In the genomic region with DNA sequence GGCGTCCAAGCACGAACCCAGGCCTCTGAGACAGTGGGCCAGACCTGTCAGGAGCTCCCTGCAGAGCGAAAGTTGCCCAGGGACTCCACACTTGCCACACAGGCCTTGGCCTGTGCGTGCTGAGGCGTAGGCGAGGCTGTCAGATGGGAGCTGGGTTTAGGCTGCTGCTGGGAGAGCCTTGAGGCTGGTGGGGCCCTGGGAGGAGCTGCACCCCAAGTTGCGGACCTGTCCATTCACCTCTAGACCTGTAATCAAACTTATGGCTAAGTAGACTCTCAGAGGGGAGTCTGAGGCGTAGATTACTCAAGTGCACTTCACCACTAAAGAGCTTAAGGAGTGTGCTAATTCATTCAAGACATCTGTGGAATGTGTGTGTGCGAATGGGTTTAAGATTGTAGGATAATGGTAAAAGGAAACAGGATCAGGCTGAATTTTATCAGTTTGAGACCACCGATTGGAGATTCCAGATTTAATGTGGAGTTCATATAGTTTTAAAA, we compare ENCODE assay signal across 8 mouse cellular contexts. TPM values are rescaled to one million over a fixed set of nuclear protein-coding genes. Genes with fewer than 3 reads are reported as not detected.
A peak's percentile ranks its signal among the peaks of the same experiment; 100 is the strongest.
DNase-seq lines count a peak whose midpoint lies in the region; ATAC-seq and TF ChIP-seq lines count a peak whose summit lies in the region.

No protein-coding gene starts in this region.

- ATAC-seq in forebrain, embryonic 15.5 days (replicated peaks) = no peak
- no peak for ATAC-seq in liver, embryonic 16.5 days (ENCODE audit: low read depth)

- intact Hi-C loops in left cerebral cortex, postnatal 14 days (cut with DNase I) = no loop called here

- no peaks in the 10 kb centered on the region for H3K79me3 ChIP-seq in C2C12 (ENCODE audit: low read depth)

- peaks cover 11% of the 10 kb centered on the region for H3K4me1 ChIP-seq in forebrain, embryonic 15.5 days
- H3K4me1 ChIP-seq in liver, embryonic 16.5 days (ENCODE audit: control insufficient read depth, low read depth, low read length) = peaks cover 7% of the 10 kb centered on the region; the same call in 1 of the 2 replicates

- peak overlapping the region; percentile 45 for H3K4me3 ChIP-seq in C2C12 (ENCODE audit: insufficient read depth, poor library complexity, severe bottlenecking)
- H3K4me3 ChIP-seq in forebrain, embryonic 15.5 days = peak overlapping the region; percentile 69
- H3K4me3 ChIP-seq in liver, embryonic 16.5 days (ENCODE audit: low read depth, low read length) = peak overlapping the region; percentile 74

- H3K9ac ChIP-seq in forebrain, embryonic 15.5 days (replicated peaks) = peak overlapping the region; percentile 75
- H3K9ac ChIP-seq in liver, embryonic 16.5 days (ENCODE audit: low read depth, low read length) = peak overlapping the region; percentile 72

- H3K4me2 ChIP-seq in forebrain, embryonic 15.5 days (replicated peaks) = peak overlapping the region; percentile 62
- peak overlapping the region; percentile 95 for H3K4me2 ChIP-seq in liver, embryonic 16.5 days (ENCODE audit: low read depth, low read length)

- H3K27me3 ChIP-seq in C2C12 (ENCODE audit: control insufficient read depth, insufficient read depth, insufficient read length) = no peaks in the 10 kb centered on the region
- no peaks in the 10 kb centered on the region for H3K27me3 ChIP-seq in forebrain, embryonic 15.5 days
- H3K27me3 ChIP-seq in liver, embryonic 16.5 days (ENCODE audit: control insufficient read depth, insufficient read depth, low read depth, low read length) = no peaks in the 10 kb centered on the region

- DNase-seq in embryo, embryonic 10 days (ENCODE audit: low spot score) = peak; percentile 12
- DNase-seq in embryo, embryonic 9.5 days (ENCODE audit: extremely low spot score) = no peak
- DNase-seq in left cerebral cortex, postnatal 14 days (ENCODE audit: low spot score in 2 of 2) = no peak
- DNase-seq in urinary bladder, postnatal 14 days (ENCODE audit: low spot score) = no peak
- DNase-seq in left cerebral cortex, adult 11 months (ENCODE audit: low spot score) = no peak

- no peaks in the 10 kb centered on the region for H3K9me3 ChIP-seq in forebrain, embryonic 15.5 days
- no peaks in the 10 kb centered on the region for H3K9me3 ChIP-seq in liver, embryonic 16.5 days (replicated peaks; ENCODE audit: control insufficient read depth, low read length)

- no peaks in the 10 kb centered on the region for H3K36me3 ChIP-seq in C2C12 (ENCODE audit: control insufficient read depth, insufficient read depth)
- H3K36me3 ChIP-seq in forebrain, embryonic 15.5 days = no peaks in the 10 kb centered on the region; the same call in 1 of the 2 replicates
- H3K36me3 ChIP-seq in liver, embryonic 16.5 days (ENCODE audit: control insufficient read depth, insufficient read depth) = no peaks in the 10 kb centered on the region

- peak overlapping the region; percentile 94 for H3ac ChIP-seq in C2C12 (ENCODE audit: control insufficient read depth, insufficient read length, low read depth)

- no peak for TF ChIP-seq CTCF in C2C12 (IDR thresholded peaks at IDR 0.05; ENCODE audit: control insufficient read depth, insufficient read depth, insufficient read length)

- H3K79me2 ChIP-seq in C2C12 (ENCODE audit: control insufficient read depth, insufficient read depth) = no peaks in the 10 kb centered on the region

- 13% methylated on average over 10 of the region's 10 CpGs for WGBS in forebrain, embryonic 15.5 days
- WGBS in liver, embryonic 16.5 days (ENCODE audit: insufficient replicate concordance) = 13% methylated on average over 10 of the region's 10 CpGs

- peak overlapping the region; percentile 93 for H3K27ac ChIP-seq in forebrain, embryonic 15.5 days (replicated peaks)
- H3K27ac ChIP-seq in liver, embryonic 16.5 days (ENCODE audit: low read length) = peak overlapping the region; percentile 84

TF ChIP-seq in C2C12, 6 proteins besides CTCF, POLR2A, EP300 and RAD21:
- TF ChIP-seq CEBPB (IDR thresholded peaks at IDR 0.05; ENCODE audit: low read depth) (no peak), MYOG (IDR thresholded peaks at IDR 0.05; ENCODE audit: control insufficient read depth, extremely low read depth, insufficient read length) (no peak), MYOD1 (IDR thresholded peaks at IDR 0.05; ENCODE audit: control insufficient read depth, insufficient read length, low read depth) (no peak), FOSL1 (IDR thresholded peaks at IDR 0.05; ENCODE audit: insufficient read depth, low read length, poor library complexity, severe bottlenecking) (no peak), USF1 (IDR thresholded peaks at IDR 0.05; ENCODE audit: low read depth) (no peak), MAX (IDR thresholded peaks at IDR 0.05) (no peak)
TF ChIP-seq in C2C12: peak in this region for 0.

RNA-seq across cellular contexts. Expression of gene Tcaim, which starts 0.6 kb away (rescaled TPM):
- polyA plus RNA-seq in C2C12 (2012; fragmentation: generic; extraction: Trizol) = 1.5 TPM
- 7.4 and 7.7 TPM in 2 replicates for polyA plus RNA-seq in forebrain, embryonic 15.5 days (2015; fragmentation: Nextera tagmentation; extraction: Ambion mirVana)
- 2.0 and 2.1 TPM in 2 replicates for polyA plus RNA-seq in liver, embryonic 16.5 days (2015; fragmentation: Nextera tagmentation; extraction: Ambion mirVana)
- total RNA-seq in left cerebral cortex, postnatal 14 days (2021) = 10 to 100 TPM; 15.1 to 15.2 TPM

RNA-seq across cellular contexts. Expression of gene Gm35549, which starts 37.9 kb away (rescaled TPM):
- 0.16 TPM for polyA plus RNA-seq in C2C12 (2012; fragmentation: generic; extraction: Trizol)
- polyA plus RNA-seq in forebrain, embryonic 15.5 days (2015; fragmentation: Nextera tagmentation; extraction: Ambion mirVana) = 0.45 and 0.50 TPM in 2 replicates
- 0.16 TPM in 1 of 2 replicates, not detected in the other for polyA plus RNA-seq in liver, embryonic 16.5 days (2015; fragmentation: Nextera tagmentation; extraction: Ambion mirVana)
- not detected for total RNA-seq in left cerebral cortex, postnatal 14 days (2021)

RNA-seq across cellular contexts. Expression of gene Topaz1, which starts 58.7 kb away (rescaled TPM):
- polyA plus RNA-seq in C2C12 (2012; fragmentation: generic; extraction: Trizol) = not detected
- not detected in 2 replicates for polyA plus RNA-seq in forebrain, embryonic 15.5 days (2015; fragmentation: Nextera tagmentation; extraction: Ambion mirVana)
- not detected in 2 replicates for polyA plus RNA-seq in liver, embryonic 16.5 days (2015; fragmentation: Nextera tagmentation; extraction: Ambion mirVana)
- not detected for total RNA-seq in left cerebral cortex, postnatal 14 days (2021)

RNA-seq across cellular contexts. Expression of gene Zfp445, which starts 59.9 kb away (rescaled TPM):
- 7.9 TPM for polyA plus RNA-seq in C2C12 (2012; fragmentation: generic; extraction: Trizol)
- 103 and 115 TPM in 2 replicates for polyA plus RNA-seq in forebrain, embryonic 15.5 days (2015; fragmentation: Nextera tagmentation; extraction: Ambion mirVana)
- polyA plus RNA-seq in liver, embryonic 16.5 days (2015; fragmentation: Nextera tagmentation; extraction: Ambion mirVana) = 19.4 and 20.3 TPM in 2 replicates
- 100 to 1,000 TPM; 150 to 160 TPM for total RNA-seq in left cerebral cortex, postnatal 14 days (2021)
